Mouse (Mus musculus) hindbrain, embryonic 14.5 days (tissue): ENCODE data around the gene Acyp1. TPM values are rescaled to one million over a fixed set of nuclear protein-coding genes. Genes with fewer than 3 reads are reported as not detected.

Source experiments
- ATAC-seq: fragments of 200-750 bp; cut with Nextera tagmentation; 2 replicates; pipeline ENCODE4 v1.8.0; 2017; ENCODE audit warnings: moderate number of reproducible peaks, mild to moderate bottlenecking, moderate TSS enrichment, moderate library complexity; ENCODE audit not compliant: low FRiP score
- DNase-seq: peaks from one replicate; pipeline ENCODE4 v3.0.0-alpha.2; 2015; ENCODE audit warnings: low spot score
- H3K27ac ChIP-seq: fragments of 300-500 bp; sonication (generic); 2 replicates; pipeline ENCODE4 v1.5.1; 2014; ENCODE audit warnings: mild to moderate bottlenecking, moderate library complexity
- H3K27me3 ChIP-seq: fragments of 300-500 bp; sonication (generic); 2 replicates; pipeline ENCODE4 v1.6.1; 2014; ENCODE audit warnings: mild to moderate bottlenecking, low read length, mixed read lengths; ENCODE audit not compliant: control insufficient read depth, insufficient read depth
- H3K36me3 ChIP-seq: fragments of 300-500 bp; sonication (generic); replicated peaks from 2 replicates; pipeline ENCODE4 v1.6.1; 2014; ENCODE audit not compliant: control insufficient read depth, insufficient read depth
- H3K4me1 ChIP-seq: fragments of 300-500 bp; sonication (generic); replicated peaks from 2 replicates; pipeline ENCODE4 v1.6.1; 2014; ENCODE audit warnings: antibody characterized with exemption, low read length, mixed read lengths; ENCODE audit not compliant: control insufficient read depth, insufficient read depth
- H3K4me2 ChIP-seq: fragments of 300-500 bp; sonication (generic); replicated peaks from 2 replicates; pipeline ENCODE4 v1.6.1; 2014; ENCODE audit warnings: mild to moderate bottlenecking, moderate library complexity
- H3K4me3 ChIP-seq: fragments of 300-500 bp; sonication (generic); replicated peaks from 2 replicates; pipeline ENCODE4 v1.5.1; 2014; ENCODE audit warnings: mild to moderate bottlenecking, low read length
- H3K9ac ChIP-seq: fragments of 300-500 bp; sonication (generic); 2 replicates; pipeline ENCODE4 v1.6.1; 2014
- H3K9me3 ChIP-seq: fragments of 300-500 bp; sonication (generic); 2 replicates; pipeline ENCODE4 v1.6.1; 2016; ENCODE audit warnings: low read length; ENCODE audit not compliant: control insufficient read depth
- WGBS: fragments of 180-500 bp; shearing (Covaris S2); extraction: QIAGEN DNeasy Blood & Tissue Kit; methylation state at CpG from one replicate; pipeline ENCODE4 v1.1.7; 2014; 5-methylcytosine and 5-hydroxymethylcytosine counted together
- microRNA-seq: library from miRNA; unstranded; fragments of <30 nt; microRNA quantifications from one replicate; pipeline ENCODE4, GENCODE M21; 2016
- polyA plus RNA-seq: library from polyadenylated mRNA; unstranded; fragments of >200 nt; fragmentation: Nextera tagmentation; extraction: Ambion mirVana; gene quantifications from 2 replicates; pipeline ENCODE4 v1.2.1, GENCODE M21; 2014

The Acyp1 gene
- polyA plus RNA-seq, 1 experiment from 2014 or later = 59.1 TPM

GRCm38 (mm10) chr12:85227876-85228599 is 60.2 kb downstream of the Acyp1 start:
- Histone ChIP-seq H3K27me3 (no peaks in the 10 kb centered on the region), H3K4me2 (no peak overlapping the region), H3K4me1 (no peaks in the 10 kb centered on the region), H3K36me3 (peaks cover 44% of the 10 kb centered on the region), H3K27ac (no peak overlapping the region), H3K4me3 (no peak overlapping the region), H3K9ac (no peak overlapping the region), H3K9me3 (no peaks in the 10 kb centered on the region)
- WGBS = 75% methylated on average over 15 of the region's 15 CpGs
- ATAC-seq (no peak), DNase-seq (no peak)

- peaks cover 52% of the 10 kb centered on the region for H3K36me3 ChIP-seq
- H3K27ac ChIP-seq = no peak overlapping the region
- H3K4me2 ChIP-seq = no peak overlapping the region
- H3K9me3 ChIP-seq = no peaks in the 10 kb centered on the region
- WGBS = 76% methylated on average over 7 of the region's 7 CpGs
- H3K9ac ChIP-seq = no peak overlapping the region
- no peaks in the 10 kb centered on the region for H3K27me3 ChIP-seq
- DNase-seq (no peak), ATAC-seq (no peak)
- H3K4me3 ChIP-seq = no peak overlapping the region
- H3K4me1 ChIP-seq = no peaks in the 10 kb centered on the region
These were observed 61.0 kb downstream of the Acyp1 start for GRCm38 (mm10) chr12:85227227-85227626.

Small RNA genes lying within 50 kb of the gene (microRNA-seq; reads per million reads assigned to microRNA genes)
- not detected for gene Mir6938

Other genes starting within 250 kb of the Acyp1 start
- gene Prox2, start 177.7 kb downstream of the Acyp1 start, polyA plus RNA-seq = 1.9 TPM in 2 replicates
- gene Dlst, start 177.6 kb downstream of the Acyp1 start, polyA plus RNA-seq = 101 and 114 TPM in 2 replicates
- gene Rps6kl1, start 137.2 kb downstream of the Acyp1 start, polyA plus RNA-seq = 22.9 and 24.1 TPM in 2 replicates
- gene Pgf, start 110.6 kb downstream of the Acyp1 start, polyA plus RNA-seq = 7.9 and 8.3 TPM in 2 replicates
- 68.6 and 77.6 TPM in 2 replicates for gene Eif2b2, start 69.0 kb downstream of the Acyp1 start, polyA plus RNA-seq
- gene Mlh3, start 17.8 kb downstream of the Acyp1 start, polyA plus RNA-seq = 9.4 and 9.5 TPM in 2 replicates
- gene Zc2hc1c, start 153 bp upstream of the Acyp1 start, polyA plus RNA-seq = 1.9 and 2.0 TPM in 2 replicates
- 9.5 and 10.0 TPM in 2 replicates for gene Nek9, start 50.9 kb upstream of the Acyp1 start, polyA plus RNA-seq
- 234 and 256 TPM in 2 replicates for gene Tmed10, start 86.4 kb upstream of the Acyp1 start, polyA plus RNA-seq
- 2.7 and 3.4 TPM in 2 replicates for gene Fos, start 185.5 kb upstream of the Acyp1 start, polyA plus RNA-seq